Mouse (Mus musculus) CH12F3 (cell line): Measurements from ENCODE around the gene Maff.

ENCODE experiments used
- in situ Hi-C: fragments of 300-500 bp; cut with MboI; formaldehyde crosslinking; loops from 2 replicates; pipeline ENCODE4 v1.14.3; 2020; ENCODE audit warnings: low sequenced_read_pairs

Gene Maff

DNA sequence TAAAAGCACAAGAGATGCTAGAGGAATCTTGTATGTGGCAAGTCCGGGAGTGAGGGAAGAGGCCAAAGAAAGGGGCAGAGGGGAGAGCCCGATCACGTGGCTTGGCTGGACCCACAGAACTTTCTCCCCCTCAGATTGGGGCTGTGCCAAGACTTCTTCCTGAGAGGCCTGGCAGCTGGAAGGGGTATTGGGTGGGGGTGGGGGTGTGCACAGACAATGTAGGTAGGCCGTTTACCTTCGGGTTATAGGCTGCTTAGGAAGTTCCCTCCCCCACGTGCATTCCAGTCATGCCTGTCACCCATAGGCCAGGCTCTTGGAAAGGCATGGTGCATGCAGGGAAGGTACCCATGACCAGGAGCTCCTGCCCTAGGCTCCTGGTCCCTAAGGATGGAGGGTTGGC is 13.5 kb downstream of the Maff start:
- in situ Hi-C loops: no loop called here

DNA sequence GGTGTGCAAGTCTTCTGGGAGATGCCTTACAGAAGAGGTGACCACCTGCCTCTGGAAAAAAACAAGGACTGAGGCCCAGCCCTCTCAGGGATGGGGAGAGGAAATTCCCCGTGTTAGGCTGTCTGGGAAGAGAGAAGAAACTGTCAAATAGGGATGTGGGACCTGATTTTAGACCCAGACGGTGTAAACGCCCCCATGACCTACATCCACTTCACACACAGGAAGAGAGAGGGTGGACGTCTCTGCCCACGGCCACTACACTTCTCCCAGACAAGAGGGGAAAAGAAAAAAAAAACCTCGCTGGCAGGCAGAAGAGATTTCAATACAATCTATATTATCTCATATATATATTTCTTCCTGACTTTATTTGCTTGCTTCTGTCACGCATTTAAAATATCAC is 13.9 kb downstream of the Maff start:
- in situ Hi-C loops: no loop called here

DNA sequence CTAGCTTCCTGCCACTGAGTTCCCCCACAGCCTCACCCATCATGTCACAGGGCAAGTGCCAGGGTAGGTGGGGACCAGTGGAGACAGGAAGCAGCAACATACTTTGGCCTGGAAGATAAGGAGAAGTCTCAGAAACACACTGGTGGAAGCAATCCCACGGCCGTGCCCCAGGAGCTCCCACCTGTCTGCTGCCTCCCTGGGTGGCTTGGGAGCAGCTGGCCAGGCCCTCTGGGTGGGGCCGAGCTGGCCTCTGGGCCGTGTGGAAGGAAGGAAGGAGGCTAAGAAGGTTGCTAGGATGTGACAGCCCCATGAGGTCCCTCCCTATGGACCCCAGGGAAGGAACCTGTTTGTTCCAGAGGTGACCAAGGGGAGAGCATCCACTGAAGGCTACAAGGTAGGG is 14.6 kb downstream of the Maff start:
- in situ Hi-C loops: no loop called here

DNA sequence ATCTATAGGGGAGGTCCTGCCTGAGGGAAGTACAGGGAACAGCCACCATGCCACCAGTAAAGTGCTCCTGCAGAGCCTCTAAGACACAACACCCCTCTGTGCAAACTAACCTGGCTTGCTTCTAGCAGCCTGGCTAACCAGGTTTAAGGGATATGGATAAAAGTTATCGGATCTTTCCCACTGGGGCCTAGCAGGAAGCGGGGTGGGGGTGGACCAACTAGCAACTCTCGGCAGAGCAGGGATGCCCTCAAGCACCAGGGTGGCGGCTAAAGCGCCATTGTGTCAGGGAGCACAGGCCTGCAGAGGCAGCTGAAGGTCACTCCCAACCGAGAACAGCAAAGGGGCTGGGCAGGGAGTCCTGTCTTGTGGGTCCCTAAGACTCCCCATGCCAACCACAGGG is 17.7 kb downstream of the Maff start:
- in situ Hi-C loops: no loop called here

DNA sequence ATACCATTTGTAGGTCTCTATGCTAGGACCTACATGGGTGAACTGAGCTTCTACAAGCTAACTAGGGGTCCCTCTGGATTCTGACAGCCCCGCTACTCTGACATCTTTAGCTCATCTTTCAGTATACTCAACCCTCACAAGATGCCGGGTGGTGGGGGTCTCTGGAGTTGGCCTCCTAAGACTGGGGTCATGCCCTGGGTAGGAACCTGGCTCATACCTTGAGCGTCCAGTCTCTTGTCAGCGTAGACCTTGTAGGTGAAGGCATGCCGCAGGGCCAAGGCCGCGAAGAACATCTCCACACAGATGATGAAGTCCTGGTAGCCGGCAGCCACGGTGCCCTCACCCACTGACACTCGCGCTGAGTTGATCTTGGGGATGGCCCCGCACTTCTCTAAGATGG is 18.6 kb downstream of the Maff start:
- in situ Hi-C loops: no loop called here

DNA sequence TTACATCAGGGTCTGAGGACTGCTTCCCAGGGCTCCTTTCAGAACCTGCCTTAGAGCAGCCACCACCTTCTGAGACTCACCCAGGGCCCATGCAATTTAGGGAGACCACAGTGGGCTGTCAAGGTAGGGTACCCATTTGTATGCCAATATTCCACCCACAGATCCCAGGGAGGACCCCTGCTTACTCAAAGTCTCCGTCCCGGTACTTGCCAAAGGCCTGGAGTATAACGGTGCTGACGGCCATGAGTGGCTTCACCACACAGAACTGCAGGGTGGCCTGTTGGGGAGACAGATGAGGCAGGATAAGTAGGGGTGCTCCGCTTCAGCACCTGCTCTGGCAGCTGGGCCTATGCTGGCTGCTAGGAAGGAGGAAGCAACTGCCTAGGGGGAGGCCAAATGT is 20.0 kb downstream of the Maff start:
- in situ Hi-C loops: no loop called here

- in situ Hi-C loops: no loop called here
These were observed 21.9 kb downstream of the Maff start for GRCm38 (mm10) chr15:79368313-79368811.

DNA sequence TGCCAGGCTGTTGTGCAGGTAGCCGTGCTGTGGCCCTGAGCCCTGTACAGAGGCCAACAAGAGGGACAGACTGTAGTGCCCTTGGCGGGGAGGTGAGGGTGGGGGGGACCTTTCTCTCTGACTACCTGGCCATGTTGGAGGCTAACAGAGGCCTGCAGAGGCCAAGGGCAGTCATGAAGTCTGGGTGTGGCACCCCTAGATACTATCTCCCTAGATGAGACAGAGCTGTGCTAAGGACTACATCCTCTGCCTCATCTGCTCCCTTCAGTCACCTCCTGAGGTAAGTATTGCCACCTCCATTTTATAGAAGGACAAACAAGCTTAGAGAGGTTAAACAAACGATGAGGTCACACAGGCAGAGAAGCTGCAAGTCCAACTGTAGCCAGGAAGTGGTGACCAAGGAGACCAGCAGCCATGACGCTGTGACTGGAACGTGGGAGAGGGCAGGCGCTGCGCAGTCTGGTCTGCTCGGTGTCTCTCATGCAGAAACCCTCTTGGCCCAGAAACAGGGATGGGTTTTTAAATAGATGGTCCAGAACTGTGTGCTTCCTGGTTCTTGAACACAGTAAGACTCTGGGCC is 22.5 kb downstream of the Maff start:
- in situ Hi-C loops: no loop called here

GRCm38 (mm10) chr15:79369452-79370280 is 23.2 kb downstream of the Maff start:
- in situ Hi-C loops: no loop called here

GRCm38 (mm10) chr15:79370281-79370843 is 23.9 kb downstream of the Maff start:
- in situ Hi-C loops: no loop called here

DNA sequence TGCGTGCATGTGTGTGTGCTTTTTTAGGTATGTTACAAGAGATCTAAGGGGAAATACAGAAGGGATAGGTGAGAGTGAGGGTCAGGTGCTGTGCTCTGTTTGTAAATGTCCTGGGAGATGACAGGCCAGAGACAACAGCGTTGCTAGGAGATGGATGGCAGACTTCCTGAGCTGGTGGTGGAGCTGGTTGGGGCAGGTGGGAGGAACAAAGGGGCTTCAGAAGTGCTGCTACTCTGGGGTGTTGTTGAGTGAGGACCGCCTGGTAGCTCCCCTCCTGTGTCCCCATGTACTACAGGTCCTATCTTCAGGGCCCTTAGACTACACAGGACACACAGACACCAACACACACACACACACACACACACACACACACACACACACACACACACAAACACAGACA is 28.3 kb downstream of the Maff start:
- in situ Hi-C loops: no loop called here

DNA sequence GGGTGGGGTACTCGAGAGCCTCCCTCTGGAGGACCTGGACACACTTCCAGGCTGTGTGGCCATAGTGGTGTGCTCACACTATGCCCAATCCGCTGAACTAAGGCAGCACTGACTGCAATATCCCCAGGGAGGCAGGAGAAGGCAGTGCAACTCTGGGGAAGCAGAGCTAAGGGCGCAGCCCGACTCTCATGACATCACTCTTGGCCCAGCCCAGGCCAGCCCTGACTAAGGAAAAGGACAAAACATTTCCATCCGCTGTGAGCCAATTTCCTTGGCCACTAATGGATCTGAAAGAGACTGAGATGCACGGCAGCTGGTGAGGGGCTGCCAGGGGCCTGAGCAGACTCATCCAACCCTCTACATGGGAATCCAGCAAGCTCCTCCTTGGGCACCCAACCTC is 31.3 kb downstream of the Maff start:
- in situ Hi-C loops: no loop called here

- in situ Hi-C loops: no loop called here
These were observed 32.2 kb downstream of the Maff start for GRCm38 (mm10) chr15:79378608-79379007.

DNA sequence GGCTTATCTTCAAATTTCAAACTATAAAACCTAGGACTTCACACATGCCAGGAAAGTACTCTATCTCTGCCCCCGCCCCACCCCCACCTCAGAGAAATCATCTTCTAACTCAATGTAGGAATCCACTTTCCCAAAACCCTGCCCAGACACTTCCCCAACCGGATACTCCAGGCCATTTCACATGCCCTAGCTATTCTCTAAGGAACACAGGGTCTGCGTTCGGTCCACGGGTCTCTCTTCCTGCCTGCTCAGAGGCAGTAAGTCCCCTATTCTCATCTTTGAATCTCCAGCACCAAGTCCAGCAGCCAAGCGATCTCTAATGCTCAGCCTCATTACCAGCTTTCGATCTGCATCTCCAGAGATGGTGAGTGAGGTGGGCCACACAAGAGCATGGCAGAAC is 33.2 kb downstream of the Maff start:
- in situ Hi-C loops: no loop called here

GRCm38 (mm10) chr15:79380468-79381444 is 34.3 kb downstream of the Maff start:
- in situ Hi-C loops: no loop called here

GRCm38 (mm10) chr15:79381644-79382043 is 35.2 kb downstream of the Maff start:
- in situ Hi-C loops: no loop called here

DNA sequence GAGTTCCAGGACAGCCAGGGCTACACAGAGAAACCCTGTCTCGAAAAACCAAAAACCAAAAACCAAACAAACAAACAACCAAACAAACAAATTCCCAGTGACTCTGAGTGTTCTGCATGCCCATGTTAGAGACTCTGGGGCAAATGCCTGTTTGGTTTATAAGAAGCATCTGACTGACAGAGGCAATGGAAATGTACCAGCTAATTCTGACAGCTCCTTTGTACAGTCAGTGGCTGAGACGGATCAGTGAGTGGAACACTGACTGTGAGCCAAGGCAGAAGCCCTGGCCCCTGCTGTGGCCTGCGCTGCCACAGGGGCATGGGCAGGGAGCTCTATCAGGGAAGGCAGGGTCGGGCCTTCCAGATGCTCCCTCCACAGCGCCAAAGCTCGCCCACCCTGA is 40.7 kb downstream of the Maff start:
- in situ Hi-C loops: no loop called here

DNA sequence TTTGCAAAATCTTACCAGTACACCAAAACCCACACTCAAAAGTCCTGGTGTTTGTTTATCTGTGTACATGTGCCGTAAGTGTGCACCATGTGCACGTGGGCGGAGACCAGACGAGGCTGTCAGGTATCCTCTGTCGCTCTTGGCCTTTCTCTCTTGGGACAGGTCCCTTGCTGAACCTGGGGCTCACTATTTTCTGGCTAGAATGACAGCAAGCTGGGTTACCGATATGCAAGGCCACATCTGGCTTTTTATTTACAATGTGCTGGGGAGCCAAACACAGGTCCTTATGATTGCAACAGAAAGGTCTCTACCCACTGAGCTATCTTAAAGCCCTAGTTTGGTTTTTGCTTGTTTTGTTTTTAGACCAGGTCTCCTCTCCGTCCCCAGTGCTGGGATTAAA is 41.2 kb downstream of the Maff start:
- in situ Hi-C loops: no loop called here

DNA sequence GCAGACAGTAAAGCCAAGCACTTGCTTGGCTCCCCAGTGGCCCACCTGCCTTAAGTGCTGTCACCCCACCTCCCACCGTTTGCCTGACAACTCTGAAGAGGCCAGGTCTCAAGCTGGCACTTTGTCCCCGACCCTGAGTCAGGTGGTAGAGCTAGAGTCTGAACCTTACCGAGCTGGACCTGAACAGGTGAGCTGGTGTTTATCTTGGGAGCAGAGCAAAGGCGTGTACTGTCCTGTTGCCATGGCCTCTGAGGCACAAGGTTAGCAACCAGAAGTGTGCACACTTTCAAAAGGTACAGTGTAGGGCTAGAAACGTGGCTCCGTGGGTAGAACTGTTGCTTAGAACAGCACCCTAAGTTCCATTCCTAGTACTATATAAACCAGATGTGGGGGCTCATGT is 41.8 kb downstream of the Maff start:
- in situ Hi-C loops: no loop called here

DNA sequence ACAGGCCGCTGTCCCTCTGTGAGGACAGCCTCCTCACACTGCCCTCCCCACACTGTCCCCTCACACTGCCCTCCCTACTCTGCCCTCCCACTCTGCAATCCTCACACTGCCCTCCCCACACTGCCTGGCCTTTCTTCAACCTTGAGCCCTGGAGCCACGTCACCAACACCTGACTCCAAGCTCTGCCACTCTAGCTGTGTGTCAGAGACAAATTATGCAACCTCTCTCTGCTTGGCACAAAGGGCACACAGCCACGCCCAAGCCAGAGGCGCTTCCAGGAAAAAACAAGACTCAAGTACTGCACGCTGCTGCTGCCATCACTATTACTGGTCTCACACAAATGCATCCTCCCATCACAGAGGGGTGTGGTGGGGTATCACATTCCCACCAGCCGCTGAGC is 44.0 kb downstream of the Maff start:
- in situ Hi-C loops: no loop called here

GRCm38 (mm10) chr15:79391447-79392093 is 45.1 kb downstream of the Maff start:
- in situ Hi-C loops: no loop called here
